Mouse (Mus musculus): Measurements from ENCODE around the gene Cldn19.

DNA sequence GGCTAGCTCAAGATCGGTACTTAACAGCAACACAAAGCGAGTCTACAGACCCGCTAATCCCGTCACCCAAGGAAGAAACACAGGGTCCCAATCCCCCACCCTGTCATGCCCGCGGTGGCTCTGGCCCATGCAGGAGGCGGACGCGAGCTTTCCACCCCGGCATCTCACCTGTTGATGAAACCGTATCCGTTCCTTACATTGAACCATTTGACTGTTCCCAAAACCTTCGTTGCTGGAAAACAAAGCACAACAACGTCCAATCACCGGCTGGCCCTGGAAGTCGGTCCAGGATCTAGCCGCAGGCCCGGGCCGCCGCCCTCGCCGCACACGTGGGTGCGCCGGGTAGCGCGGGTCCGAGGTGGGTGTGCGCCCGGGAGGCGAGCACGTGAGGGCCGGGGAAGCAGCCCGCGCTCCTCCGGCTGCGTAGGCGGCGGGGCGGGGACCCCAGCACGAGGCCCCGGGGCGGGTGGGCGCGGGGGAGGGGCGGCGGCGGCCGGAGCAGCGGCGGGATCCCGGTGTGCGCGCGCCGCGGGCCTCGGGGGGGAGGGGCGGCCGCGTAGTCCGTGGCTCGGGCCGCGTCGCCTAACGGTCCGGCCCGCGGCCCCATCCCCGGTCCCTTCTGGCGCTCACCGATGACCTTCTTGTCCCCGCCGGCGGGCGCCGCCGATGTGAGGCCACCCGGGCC, 38.5 kb downstream of the Cldn19 start:
- TF ChIP-seq CTCF (IDR thresholded peaks at IDR 0.05) (no peak), EP300 (IDR thresholded peaks at IDR 0.05) (no peak)

All from lung, postnatal 0 days (tissue).